Mouse (Mus musculus) liver, postnatal 0 days (tissue): ENCODE results near the gene Cdh8.

Source experiments
- CTCF ChIP-seq: sonication (generic); IDR thresholded peaks from 2 replicates; pipeline ENCODE4 v1.5.1; 2016; ENCODE audit warnings: antibody characterized with exemption, low read depth
- EP300 ChIP-seq: IDR thresholded peaks from 2 replicates; pipeline ENCODE4 v1.6.1; 2016; ENCODE audit warnings: antibody characterized with exemption, low read depth, mild to moderate bottlenecking

DNA sequence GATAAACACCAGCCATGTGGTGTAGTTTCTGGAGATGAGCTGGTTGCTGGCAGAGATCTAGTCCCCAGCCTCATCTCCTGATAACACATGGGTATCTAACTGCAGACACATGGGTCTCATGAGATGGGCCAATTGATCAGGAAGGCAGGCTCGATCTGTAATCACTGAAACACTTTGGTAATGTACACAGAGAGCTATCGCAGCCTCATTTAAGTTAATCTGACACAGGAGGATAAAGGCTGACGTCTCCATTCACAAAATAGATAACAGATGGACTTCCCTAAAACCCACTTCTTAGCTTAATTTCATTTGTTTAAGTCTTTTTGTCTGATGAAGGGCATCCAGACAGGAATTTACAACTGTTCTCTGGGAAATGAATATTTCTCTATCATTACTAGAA, 249.3 kb downstream of the Cdh8 start:
- TF ChIP-seq CTCF (no peak), EP300 (no peak)
